Mouse (Mus musculus) c-Kit-negative CD71-positive TER-119-positive erythroid progenitor cells, embryonic 14.5 days (primary cell): ENCODE results near the gene Aldh9a1.

Source experiments
- DNase-seq: peaks from one replicate; pipeline ENCODE4 v3.0.0-alpha.2; 2013; ENCODE audit warnings: low read depth, low spot score

Gene Aldh9a1

GRCm38 (mm10) chr1:167384156-167384555, 34.4 kb downstream of the Aldh9a1 start:
- peak; percentile 78 for DNase-seq

GRCm38 (mm10) chr1:167385211-167385610, 35.4 kb downstream of the Aldh9a1 start:
- no peak for DNase-seq

- DNase-seq, result no peak
Observed at GRCm38 (mm10) chr1:167385636-167386035, 35.8 kb downstream of the Aldh9a1 start.

GRCm38 (mm10) chr1:167386466-167386865, 36.7 kb downstream of the Aldh9a1 start:
- DNase-seq, result no peak

- DNase-seq, result no peak
Observed at GRCm38 (mm10) chr1:167387310-167387709, 37.5 kb downstream of the Aldh9a1 start.

- no peak for DNase-seq
Observed at GRCm38 (mm10) chr1:167387796-167388195, 38.0 kb downstream of the Aldh9a1 start.

GRCm38 (mm10) chr1:167388571-167388970, 38.8 kb downstream of the Aldh9a1 start:
- no peak for DNase-seq

GRCm38 (mm10) chr1:167389584-167389983, 39.8 kb downstream of the Aldh9a1 start:
- no peak for DNase-seq

- no peak for DNase-seq
Observed at GRCm38 (mm10) chr1:167390381-167390780, 40.6 kb downstream of the Aldh9a1 start.

- DNase-seq, result no peak
Observed at GRCm38 (mm10) chr1:167391241-167391640, 41.5 kb downstream of the Aldh9a1 start.

GRCm38 (mm10) chr1:167392031-167392640, 42.3 kb downstream of the Aldh9a1 start:
- DNase-seq, result no peak

- no peak for DNase-seq
Observed at GRCm38 (mm10) chr1:167392687-167393086, 42.9 kb downstream of the Aldh9a1 start.

- DNase-seq, result no peak
Observed at GRCm38 (mm10) chr1:167393281-167393680, 43.5 kb downstream of the Aldh9a1 start.

GRCm38 (mm10) chr1:167393683-167394492, 44.1 kb downstream of the Aldh9a1 start, which contains the start of gene Mgst3:
Gene Mgst3 (minus strand): TSS chr1:167393841.
- DNase-seq, result peak; percentile 94

GRCm38 (mm10) chr1:167405237-167405636, 55.4 kb downstream of the Aldh9a1 start:
- DNase-seq, result no peak

GRCm38 (mm10) chr1:167409601-167410000, 59.8 kb downstream of the Aldh9a1 start:
- DNase-seq, result no peak

GRCm38 (mm10) chr1:167411991-167412715, 62.4 kb downstream of the Aldh9a1 start:
- no peak for DNase-seq

GRCm38 (mm10) chr1:167414846-167415245, 65.1 kb downstream of the Aldh9a1 start:
- peak; percentile 47 for DNase-seq
